ENCODE assay signal across 17 mouse cellular contexts in genomic region chr19:38578554-38579146, GRCm38 (mm10).
DNase-seq lines count a peak whose midpoint lies in the region; ATAC-seq and TF ChIP-seq lines count a peak whose summit lies in the region.
"Had no signal": no experiment of that assay in that cellular context is flagged by ENCODE, and none has a peak within 500 bp of the region (broad histone marks: within the 10 kb centered on the region; RNA-seq: fewer than 3 reads in every experiment).

No protein-coding gene starts in this region.

- no peaks in the 10 kb centered on the region for H3K27me3 ChIP-seq in heart, postnatal 0 days (ENCODE audit: control insufficient read depth, insufficient read depth, low read length)
- H3K27me3 ChIP-seq in midbrain, embryonic 10.5 days (ENCODE audit: low read depth, poor library complexity, severe bottlenecking) = no peaks in the 10 kb centered on the region
- H3K27me3 ChIP-seq in midbrain, embryonic 11.5 days (ENCODE audit: control insufficient read depth, insufficient read depth, low read length) = no peaks in the 10 kb centered on the region
- H3K27me3 ChIP-seq in stomach, embryonic 16.5 days (ENCODE audit: control insufficient read depth, insufficient read depth, low read length) = no peaks in the 10 kb centered on the region
- H3K27me3 ChIP-seq in kidney, embryonic 14.5 days (ENCODE audit: control insufficient read depth, insufficient read depth, low read length) = no peaks in the 10 kb centered on the region
- H3K27me3 ChIP-seq: embryonic facial prominence, embryonic 12.5 days had no signal

- 0 out of 2 replicates have a peak, but pooled peaks have one; percentile 27 for ATAC-seq in heart, postnatal 0 days (ENCODE audit: insufficient read depth, low read depth)
- no peak for ATAC-seq in midbrain, embryonic 11.5 days (ENCODE audit: low FRiP score)
- peak; percentile 72; the same call in 1 of the 2 replicates for ATAC-seq in stomach, embryonic 16.5 days (ENCODE audit: insufficient read depth, low FRiP score)
- ATAC-seq in kidney, embryonic 14.5 days (ENCODE audit: low FRiP score, low TSS enrichment) = no peak
- ATAC-seq: inflammation-experienced regulatory T-cells, adult 6 months had no signal

- peak overlapping the region; percentile 26 for H3K4me2 ChIP-seq in heart, postnatal 0 days (ENCODE audit: low read depth, low read length)
- no peak overlapping the region for H3K4me2 ChIP-seq in midbrain, embryonic 11.5 days
- peak overlapping the region; percentile 25 for H3K4me2 ChIP-seq in stomach, embryonic 16.5 days (ENCODE audit: low read depth, low read length)
- no peak overlapping the region for H3K4me2 ChIP-seq in kidney, embryonic 14.5 days (replicated peaks; ENCODE audit: low read depth, low read length)
- H3K4me2 ChIP-seq: embryonic facial prominence, embryonic 12.5 days; liver, embryonic 11.5 days had no signal

- intact Hi-C loops in heart, postnatal 25 days (cut with DNase I) = no loop called here

- H3K4me3 ChIP-seq in heart, postnatal 0 days (ENCODE audit: low read depth, low read length) = no peak overlapping the region
- H3K4me3 ChIP-seq in midbrain, embryonic 10.5 days = no peak overlapping the region
- no peak overlapping the region for H3K4me3 ChIP-seq in midbrain, embryonic 11.5 days (ENCODE audit: low read depth, low read length)
- peak overlapping the region; percentile 25 for H3K4me3 ChIP-seq in stomach, embryonic 16.5 days (replicated peaks; ENCODE audit: low read length)
- H3K4me3 ChIP-seq in kidney, embryonic 14.5 days (ENCODE audit: low read length) = no peak overlapping the region
- H3K4me3 ChIP-seq: embryonic facial prominence, embryonic 12.5 days; forebrain, embryonic 10.5 days had no signal

- no peak for TF ChIP-seq CTCF in heart, postnatal 0 days (IDR thresholded peaks at IDR 0.05; ENCODE audit: low read depth)

- no peaks in the 10 kb centered on the region for H3K36me3 ChIP-seq in heart, postnatal 0 days (replicated peaks; ENCODE audit: control insufficient read depth, insufficient read depth, low read length)
- H3K36me3 ChIP-seq in midbrain, embryonic 10.5 days = no peaks in the 10 kb centered on the region
- no peaks in the 10 kb centered on the region for H3K36me3 ChIP-seq in midbrain, embryonic 11.5 days (ENCODE audit: control insufficient read depth, insufficient read depth, low read length)
- H3K36me3 ChIP-seq in stomach, embryonic 16.5 days (ENCODE audit: control insufficient read depth, insufficient read depth, low read length) = no peaks in the 10 kb centered on the region
- H3K36me3 ChIP-seq in kidney, embryonic 14.5 days (ENCODE audit: control insufficient read depth, insufficient read depth, low read length) = no peaks in the 10 kb centered on the region
- H3K36me3 ChIP-seq: embryonic facial prominence, embryonic 12.5 days; forebrain, embryonic 10.5 days had no signal

- H3K4me1 ChIP-seq in heart, postnatal 0 days (ENCODE audit: control insufficient read depth, insufficient read depth) = peaks cover 10% of the 10 kb centered on the region; the same call in 1 of the 2 replicates
- H3K4me1 ChIP-seq in midbrain, embryonic 10.5 days = peaks cover 15% of the 10 kb centered on the region
- no peaks in the 10 kb centered on the region for H3K4me1 ChIP-seq in midbrain, embryonic 11.5 days (ENCODE audit: control insufficient read depth, insufficient read depth, low read length)
- H3K4me1 ChIP-seq in stomach, embryonic 16.5 days (ENCODE audit: control insufficient read depth, insufficient read depth, low read length) = 0 out of 2 replicates have a peak, but pooled peaks cover 3% of the 10 kb centered on the region
- no peaks in the 10 kb centered on the region for H3K4me1 ChIP-seq in kidney, embryonic 14.5 days (ENCODE audit: control insufficient read depth, insufficient read depth, low read length)

- no peak overlapping the region for H3K27ac ChIP-seq in heart, postnatal 0 days (ENCODE audit: low read depth)
- H3K27ac ChIP-seq in midbrain, embryonic 10.5 days (replicated peaks) = 0 out of 2 replicates have a peak overlapping the region, but pooled peaks have one; percentile 4
- H3K27ac ChIP-seq in midbrain, embryonic 11.5 days (ENCODE audit: low read depth, low read length) = no peak overlapping the region
- H3K27ac ChIP-seq in stomach, embryonic 16.5 days (ENCODE audit: low read length) = peak overlapping the region; percentile 26; the same call in 1 of the 2 replicates
- no peak overlapping the region for H3K27ac ChIP-seq in kidney, embryonic 14.5 days (ENCODE audit: low read depth, low read length)
- H3K27ac ChIP-seq: embryonic facial prominence, embryonic 12.5 days; forebrain, embryonic 10.5 days had no signal

- H3K9ac ChIP-seq in heart, postnatal 0 days (replicated peaks; ENCODE audit: low read depth, low read length) = no peak overlapping the region
- no peak overlapping the region for H3K9ac ChIP-seq in midbrain, embryonic 11.5 days (ENCODE audit: low read length)
- peak overlapping the region; percentile 17; the same call in 1 of the 2 replicates for H3K9ac ChIP-seq in stomach, embryonic 16.5 days (ENCODE audit: low read length)
- H3K9ac ChIP-seq in kidney, embryonic 14.5 days (ENCODE audit: low read depth, low read length) = no peak overlapping the region
- H3K9ac ChIP-seq: embryonic facial prominence, embryonic 12.5 days had no signal

- no peaks in the 10 kb centered on the region for H3K9me3 ChIP-seq in heart, postnatal 0 days (replicated peaks; ENCODE audit: control insufficient read depth, low read length)
- H3K9me3 ChIP-seq in midbrain, embryonic 10.5 days (replicated peaks) = no peaks in the 10 kb centered on the region
- H3K9me3 ChIP-seq in midbrain, embryonic 11.5 days (ENCODE audit: control insufficient read depth, low read length) = no peaks in the 10 kb centered on the region
- no peaks in the 10 kb centered on the region for H3K9me3 ChIP-seq in stomach, embryonic 16.5 days (replicated peaks; ENCODE audit: control insufficient read depth, low read length)
- H3K9me3 ChIP-seq in kidney, embryonic 14.5 days (ENCODE audit: control insufficient read depth, low read length) = no peaks in the 10 kb centered on the region
- H3K9me3 ChIP-seq: embryonic facial prominence, embryonic 12.5 days; forebrain, embryonic 10.5 days had no signal

- 33% methylated on average over 8 of the region's 8 CpGs for WGBS in heart, postnatal 0 days
- 57% methylated on average over 8 of the region's 8 CpGs for WGBS in midbrain, embryonic 10.5 days
- 47% methylated on average over 8 of the region's 8 CpGs for WGBS in midbrain, embryonic 11.5 days
- WGBS in stomach, embryonic 16.5 days = 15% methylated on average over 8 of the region's 8 CpGs
- 41% methylated on average over 8 of the region's 8 CpGs for WGBS in kidney, embryonic 14.5 days

- DNase-seq in adrenal gland, postnatal 10 days = peak; percentile 30
- no peak for DNase-seq in adrenal gland, adult 2 months
- no peak for DNase-seq in heart, postnatal 0 days (ENCODE audit: low spot score)
- DNase-seq in heart, postnatal 25 days (ENCODE audit: low spot score) = no peak
- DNase-seq in midbrain, embryonic 10.5 days (ENCODE audit: low spot score) = no peak
- DNase-seq in midbrain, embryonic 11.5 days (ENCODE audit: low spot score, missing footprints) = no peak
- DNase-seq: cerebellum, postnatal 25 days; gastrocnemius, postnatal 25 days; kidney, postnatal 10 days; right cerebral cortex, postnatal 4 days; thymus, postnatal 4 days had no signal

- no peak for TF ChIP-seq EP300 in heart, postnatal 0 days (IDR thresholded peaks at IDR 0.05; ENCODE audit: low read depth)

Comparison
In these comparisons a context has a peak if more than half of its experiments do, and no peak if none do; other contexts are left out.
1. H3K27ac ChIP-seq: peak in midbrain, embryonic 10.5 days (single experiment) and stomach, embryonic 16.5 days (single experiment); none in heart, postnatal 0 days (single experiment), midbrain, embryonic 11.5 days (single experiment) and kidney, embryonic 14.5 days (single experiment).
2. ATAC-seq: peak in heart, postnatal 0 days (single experiment) and stomach, embryonic 16.5 days (single experiment); none in midbrain, embryonic 11.5 days (single experiment) and kidney, embryonic 14.5 days (single experiment).
3. H3K4me2 ChIP-seq: peak in heart, postnatal 0 days (single experiment) and stomach, embryonic 16.5 days (single experiment); none in midbrain, embryonic 11.5 days (single experiment) and kidney, embryonic 14.5 days (single experiment).